10 mouse cellular contexts compared by ENCODE assay signal in genomic region chr3:153831873-153832653, GRCm38 (mm10). TPM values are rescaled to one million over a fixed set of nuclear protein-coding genes. Genes with fewer than 3 reads are reported as not detected.
DNase-seq lines count a peak whose midpoint lies in the region; ATAC-seq and TF ChIP-seq lines count a peak whose summit lies in the region.
"Had no signal": no experiment of that assay in that cellular context is flagged by ENCODE, and none has a peak within 500 bp of the region (broad histone marks: within the 10 kb centered on the region; RNA-seq: fewer than 3 reads in every experiment).

No protein-coding gene starts in this region.

- no peak for TF ChIP-seq CTCF in liver, postnatal 0 days (IDR thresholded peaks at IDR 0.05; ENCODE audit: low read depth)

- no peak overlapping the region for H3K4me2 ChIP-seq in hindbrain, embryonic 15.5 days
- no peak overlapping the region for H3K4me2 ChIP-seq in hindbrain, embryonic 13.5 days
- no peak overlapping the region for H3K4me2 ChIP-seq in embryonic facial prominence, embryonic 11.5 days (ENCODE audit: low read depth, low read length)
- peak overlapping the region; percentile 22 for H3K4me2 ChIP-seq in liver, postnatal 0 days (ENCODE audit: low read depth, low read length)

- H3K27ac ChIP-seq in hindbrain, embryonic 15.5 days (replicated peaks): no peak overlapping the region
- no peak overlapping the region for H3K27ac ChIP-seq in hindbrain, embryonic 13.5 days
- no peak overlapping the region for H3K27ac ChIP-seq in embryonic facial prominence, embryonic 11.5 days (replicated peaks; ENCODE audit: low read depth, low read length)
- H3K27ac ChIP-seq in liver, postnatal 0 days (ENCODE audit: low read depth): no peak overlapping the region

- H3K4me3 ChIP-seq in hindbrain, embryonic 15.5 days: no peak overlapping the region
- no peak overlapping the region for H3K4me3 ChIP-seq in hindbrain, embryonic 13.5 days
- H3K4me3 ChIP-seq in embryonic facial prominence, embryonic 11.5 days (ENCODE audit: low read depth, low read length): no peak overlapping the region
- no peak overlapping the region for H3K4me3 ChIP-seq in liver, postnatal 0 days (ENCODE audit: low read depth, low read length)

- H3K4me1 ChIP-seq in hindbrain, embryonic 15.5 days (replicated peaks): no peaks in the 10 kb centered on the region
- no peaks in the 10 kb centered on the region for H3K4me1 ChIP-seq in hindbrain, embryonic 13.5 days (replicated peaks)
- H3K4me1 ChIP-seq in embryonic facial prominence, embryonic 11.5 days (ENCODE audit: control insufficient read depth, insufficient read depth, low read length): no peaks in the 10 kb centered on the region
- H3K4me1 ChIP-seq in liver, postnatal 0 days (ENCODE audit: insufficient read depth): peaks cover 18% of the 10 kb centered on the region

- peak; percentile 23 for DNase-seq in cerebellum, adult 11-12 months
- DNase-seq in cerebellum, postnatal 10 days: no peak
- DNase-seq in embryonic facial prominence, embryonic 11.5 days (ENCODE audit: low spot score): no peak
- no peak for DNase-seq in liver, postnatal 0 days
- DNase-seq in adrenal gland, postnatal 14 days: no peak
- DNase-seq in urinary bladder, postnatal 25 days (ENCODE audit: low spot score): no peak

- peak; percentile 86 for TF ChIP-seq EP300 in liver, postnatal 0 days (IDR thresholded peaks at IDR 0.05; ENCODE audit: low read depth)

- H3K36me3 ChIP-seq in hindbrain, embryonic 15.5 days: no peaks in the 10 kb centered on the region
- no peaks in the 10 kb centered on the region for H3K36me3 ChIP-seq in hindbrain, embryonic 13.5 days
- H3K36me3 ChIP-seq in embryonic facial prominence, embryonic 11.5 days (replicated peaks; ENCODE audit: control insufficient read depth, insufficient read depth, low read depth, low read length): no peaks in the 10 kb centered on the region
- H3K36me3 ChIP-seq in liver, postnatal 0 days (replicated peaks; ENCODE audit: insufficient read depth, low read length): no peaks in the 10 kb centered on the region

- ATAC-seq in hindbrain, embryonic 15.5 days (ENCODE audit: low FRiP score, low read depth): peak; percentile 56; the same call in 1 of the 2 replicates
- no peak; the same call in 1 of the 2 replicates for ATAC-seq in hindbrain, embryonic 13.5 days (ENCODE audit: low FRiP score)
- ATAC-seq in embryonic facial prominence, embryonic 11.5 days (replicated peaks; ENCODE audit: insufficient number of reproducible peaks, low FRiP score, low TSS enrichment, low read depth): 0 out of 2 replicates have a peak, but pooled peaks have one; percentile 14
- ATAC-seq in liver, postnatal 0 days: peak; percentile 70
- ATAC-seq: forebrain, embryonic 16.5 days had no signal

- H3K9me3 ChIP-seq in hindbrain, embryonic 15.5 days: no peaks in the 10 kb centered on the region
- H3K9me3 ChIP-seq in hindbrain, embryonic 13.5 days: no peaks in the 10 kb centered on the region
- H3K9me3 ChIP-seq in embryonic facial prominence, embryonic 11.5 days (replicated peaks; ENCODE audit: control insufficient read depth, low read length): no peaks in the 10 kb centered on the region
- no peaks in the 10 kb centered on the region for H3K9me3 ChIP-seq in liver, postnatal 0 days (ENCODE audit: low read length)

- H3K9ac ChIP-seq in hindbrain, embryonic 15.5 days: no peak overlapping the region
- H3K9ac ChIP-seq in hindbrain, embryonic 13.5 days: no peak overlapping the region
- no peak overlapping the region for H3K9ac ChIP-seq in embryonic facial prominence, embryonic 11.5 days (replicated peaks; ENCODE audit: low read length)
- H3K9ac ChIP-seq in liver, postnatal 0 days (replicated peaks): no peak overlapping the region

- 89% methylated on average over 4 of the region's 4 CpGs for WGBS in hindbrain, embryonic 15.5 days
- WGBS in hindbrain, embryonic 13.5 days: 86% methylated on average over 4 of the region's 4 CpGs
- 77% methylated on average over 4 of the region's 4 CpGs for WGBS in embryonic facial prominence, embryonic 11.5 days
- WGBS in liver, postnatal 0 days (ENCODE audit: insufficient replicate concordance): 56% methylated on average over 4 of the region's 4 CpGs

- no peaks in the 10 kb centered on the region for H3K27me3 ChIP-seq in hindbrain, embryonic 15.5 days
- 0 out of 2 replicates have a peak, but pooled peaks cover 3% of the 10 kb centered on the region for H3K27me3 ChIP-seq in hindbrain, embryonic 13.5 days
- no peaks in the 10 kb centered on the region for H3K27me3 ChIP-seq in embryonic facial prominence, embryonic 11.5 days (ENCODE audit: control insufficient read depth, insufficient read depth, low read length)
- no peaks in the 10 kb centered on the region for H3K27me3 ChIP-seq in liver, postnatal 0 days (ENCODE audit: insufficient read depth, low read length)

RNA-seq across cellular contexts. Expression of gene Asb17, which starts 11.9 kb away (rescaled TPM):
- 0.09 and 0.17 TPM in 2 replicates for polyA plus RNA-seq in hindbrain, embryonic 15.5 days (2015; fragmentation: Nextera tagmentation; extraction: Ambion mirVana)
- 0.17 and 0.21 TPM in 2 replicates for polyA plus RNA-seq in hindbrain, embryonic 13.5 days (2015; fragmentation: Nextera tagmentation; extraction: Ambion mirVana)
- polyA plus RNA-seq in embryonic facial prominence, embryonic 11.5 days (2014; fragmentation: Nextera tagmentation; extraction: Ambion mirVana): 0.34 TPM in 1 of 2 replicates, not detected in the other
- 0.40 and 0.66 TPM in 2 replicates for polyA plus RNA-seq in liver, postnatal 0 days (2015; fragmentation: Nextera tagmentation; extraction: Ambion mirVana)
- total RNA-seq in adrenal gland, postnatal 14 days (2021): not detected in 2 replicates
- total RNA-seq: adrenal gland, postnatal 10 days had no signal
- polyA plus RNA-seq: forebrain, embryonic 16.5 days had no signal
